Mouse (Mus musculus) limb, embryonic 12.5 days (tissue): ENCODE measurements around the gene Msh5. TPM values are rescaled to one million over a fixed set of nuclear protein-coding genes. Genes with fewer than 3 reads are reported as not detected.
"Not testable (repeated sequence)": the region's sequence is repeated elsewhere in the genome, so short reads cannot be mapped to it uniquely, and the experiment has no call there.

ENCODE experiments used
- ATAC-seq: fragments of 200-750 bp; cut with Nextera tagmentation; 2 replicates; pipeline ENCODE4 v1.8.0; 2017; ENCODE audit warnings: low read depth, moderate TSS enrichment; ENCODE audit not compliant: insufficient number of reproducible peaks, insufficient read depth, low FRiP score, low TSS enrichment
- H3K27ac ChIP-seq: fragments of 300-500 bp; sonication (generic); 2 replicates; pipeline ENCODE4 v1.5.1; 2016; ENCODE audit warnings: mild to moderate bottlenecking, moderate library complexity
- H3K27me3 ChIP-seq: fragments of 300-500 bp; sonication (generic); 2 replicates; pipeline ENCODE4 v1.6.1; 2016; ENCODE audit warnings: mild to moderate bottlenecking, moderate library complexity
- H3K36me3 ChIP-seq: fragments of 300-500 bp; sonication (generic); 2 replicates; pipeline ENCODE4 v1.6.1; 2016; ENCODE audit warnings: mild to moderate bottlenecking, moderate library complexity
- H3K4me1 ChIP-seq: fragments of 300-500 bp; sonication (generic); replicated peaks from 2 replicates; pipeline ENCODE4 v1.6.1; 2016
- H3K4me2 ChIP-seq: fragments of 300-500 bp; sonication (generic); 2 replicates; pipeline ENCODE4 v1.6.1; 2016; ENCODE audit warnings: mild to moderate bottlenecking, moderate library complexity
- H3K4me3 ChIP-seq: fragments of 300-500 bp; sonication (generic); replicated peaks from 2 replicates; pipeline ENCODE4 v1.5.1; 2016; ENCODE audit warnings: mild to moderate bottlenecking
- H3K9ac ChIP-seq: fragments of 300-500 bp; sonication (generic); replicated peaks from 2 replicates; pipeline ENCODE4 v1.6.1; 2016; ENCODE audit warnings: mild to moderate bottlenecking, moderate library complexity
- H3K9me3 ChIP-seq: fragments of 300-500 bp; sonication (generic); 2 replicates; pipeline ENCODE4 v1.6.1; 2016; ENCODE audit warnings: mild to moderate bottlenecking, moderate library complexity
- WGBS: fragments of 180-500 bp; shearing (Covaris S2); methylation state at CpG from one replicate; pipeline ENCODE4 v1.1.7; 2016; 5-methylcytosine and 5-hydroxymethylcytosine counted together
- polyA plus RNA-seq: library from polyadenylated mRNA; unstranded; fragments of >200 nt; fragmentation: Nextera tagmentation; extraction: Ambion mirVana; gene quantifications from 2 replicates; pipeline ENCODE4 v1.2.1, GENCODE M21; 2016

Gene Msh5
- polyA plus RNA-seq, 1 experiment from 2014 or later, result 3.4 TPM

- ATAC-seq, result no peak; the same call in 1 of the 2 replicates
Measured at GRCm38 (mm10) chr17:35045807-35046680, 501 bp downstream of the Msh5 start.

GRCm38 (mm10) chr17:35044904-35045806, 1.4 kb downstream of the Msh5 start:
- peak overlapping the region; percentile 45; the same call in 1 of the 2 replicates for H3K27ac ChIP-seq
- peak overlapping the region; percentile 62 for H3K4me3 ChIP-seq
- no peak for ATAC-seq
- H3K27me3 ChIP-seq, result no peaks in the 10 kb centered on the region
- peak overlapping the region; percentile 84; the same call in 1 of the 2 replicates for H3K9ac ChIP-seq
- 87% methylated on average over 7 of the region's 7 CpGs for WGBS
- H3K9me3 ChIP-seq, result no peaks in the 10 kb centered on the region
- no peaks in the 10 kb centered on the region for H3K36me3 ChIP-seq
- peaks cover 39% of the 10 kb centered on the region for H3K4me1 ChIP-seq
- peak overlapping the region; percentile 94 for H3K4me2 ChIP-seq

More at GRCm38 (mm10) chr17:35045807-35046680, 501 bp downstream of the Msh5 start:
- Histone ChIP-seq H3K36me3 (no peaks in the 10 kb centered on the region), H3K4me3 (peak overlapping the region; percentile 62), H3K4me2 (peak overlapping the region; percentile 94), H3K4me1 (peaks cover 39% of the 10 kb centered on the region), H3K27ac (peak overlapping the region; percentile 89), H3K27me3 (no peaks in the 10 kb centered on the region), H3K9ac (peak overlapping the region; percentile 84), H3K9me3 (no peaks in the 10 kb centered on the region)
- WGBS, result 5% methylated on average over 48 of the region's 48 CpGs

GRCm38 (mm10) chr17:35043794-35044193, 2.8 kb downstream of the Msh5 start:
- Histone ChIP-seq H3K4me1 (peaks cover 26% of the 10 kb centered on the region), H3K4me2 (no peak overlapping the region), H3K9ac (no peak overlapping the region), H3K27me3 (no peaks in the 10 kb centered on the region), H3K27ac (no peak overlapping the region), H3K4me3 (no peak overlapping the region), H3K36me3 (no peaks in the 10 kb centered on the region), H3K9me3 (no peaks in the 10 kb centered on the region)
- 78% methylated on average over 4 of the region's 4 CpGs for WGBS
- ATAC-seq, result no peak

- H3K36me3 ChIP-seq, result no peaks in the 10 kb centered on the region
- H3K9ac ChIP-seq, result no peak overlapping the region
- 85% methylated on average over 11 of the region's 11 CpGs for WGBS
- H3K4me1 ChIP-seq, result no peaks in the 10 kb centered on the region
- H3K4me3 ChIP-seq, result no peak overlapping the region
- no peak for ATAC-seq
- H3K4me2 ChIP-seq, result no peak overlapping the region
- no peaks in the 10 kb centered on the region for H3K9me3 ChIP-seq
- no peak overlapping the region for H3K27ac ChIP-seq
- no peaks in the 10 kb centered on the region for H3K27me3 ChIP-seq
Measured at GRCm38 (mm10) chr17:35039121-35039873, 7.2 kb downstream of the Msh5 start.

- H3K4me1 ChIP-seq, result peaks cover 2% of the 10 kb centered on the region; the same call in 1 of the 2 replicates
- H3K4me3 ChIP-seq, result no peak overlapping the region
- H3K9ac ChIP-seq, result no peak overlapping the region
- H3K4me2 ChIP-seq, result no peak overlapping the region
- no peaks in the 10 kb centered on the region for H3K36me3 ChIP-seq
- H3K27ac ChIP-seq, result no peak overlapping the region
- ATAC-seq, result no peak
- H3K9me3 ChIP-seq, result no peaks in the 10 kb centered on the region
- H3K27me3 ChIP-seq, result no peaks in the 10 kb centered on the region
- 82% methylated on average over 6 of the region's 6 CpGs for WGBS
Measured at GRCm38 (mm10) chr17:35034896-35035295, 11.6 kb downstream of the Msh5 start.

- H3K4me2 ChIP-seq, H3K9ac ChIP-seq, H3K27me3 ChIP-seq, H3K27ac ChIP-seq, H3K4me3 ChIP-seq, H3K4me1 ChIP-seq, H3K9me3 ChIP-seq, ATAC-seq, H3K36me3 ChIP-seq: not testable (repeated sequence)
- 80% methylated on average over 1 of the region's 1 CpGs for WGBS
Measured at GRCm38 (mm10) chr17:35033703-35034102, 12.8 kb downstream of the Msh5 start.

GRCm38 (mm10) chr17:35032323-35032870, 14.1 kb downstream of the Msh5 start:
- no peaks in the 10 kb centered on the region for H3K36me3 ChIP-seq
- WGBS, result 69% methylated on average over 8 of the region's 8 CpGs
- H3K27ac ChIP-seq, result no peak overlapping the region
- H3K4me1 ChIP-seq, result peaks cover 8% of the 10 kb centered on the region
- H3K4me3 ChIP-seq, result no peak overlapping the region
- no peak for ATAC-seq
- H3K27me3 ChIP-seq, result no peaks in the 10 kb centered on the region
- no peak overlapping the region for H3K4me2 ChIP-seq
- no peak overlapping the region for H3K9ac ChIP-seq
- no peaks in the 10 kb centered on the region for H3K9me3 ChIP-seq

- ATAC-seq, result no peak
- Histone ChIP-seq H3K27ac (no peak overlapping the region), H3K27me3 (no peaks in the 10 kb centered on the region), H3K4me2 (no peak overlapping the region), H3K4me3 (no peak overlapping the region), H3K9me3 (no peaks in the 10 kb centered on the region), H3K4me1 (peaks cover 12% of the 10 kb centered on the region), H3K36me3 (no peaks in the 10 kb centered on the region), H3K9ac (no peak overlapping the region)
- WGBS, result 85% methylated on average over 7 of the region's 7 CpGs
Measured at GRCm38 (mm10) chr17:35031880-35032279, 14.7 kb downstream of the Msh5 start.

GRCm38 (mm10) chr17:35031272-35031671, 15.3 kb downstream of the Msh5 start:
- WGBS, result 88% methylated on average over 11 of the region's 11 CpGs

GRCm38 (mm10) chr17:35029691-35030532, 16.6 kb downstream of the Msh5 start:
- H3K4me2 ChIP-seq, result no peak overlapping the region

More at GRCm38 (mm10) chr17:35031272-35031671, 15.3 kb downstream of the Msh5 start:
- Histone ChIP-seq H3K4me1 (peaks cover 13% of the 10 kb centered on the region), H3K36me3 (no peaks in the 10 kb centered on the region), H3K27me3 (no peaks in the 10 kb centered on the region), H3K9ac (0 out of 2 replicates have a peak overlapping the region, but pooled peaks have one; percentile 23), H3K4me3 (no peak overlapping the region), H3K9me3 (no peaks in the 10 kb centered on the region), H3K4me2 (no peak overlapping the region), H3K27ac (no peak overlapping the region)
- ATAC-seq, result no peak

More at GRCm38 (mm10) chr17:35029691-35030532, 16.6 kb downstream of the Msh5 start:
- H3K27me3 ChIP-seq, result no peaks in the 10 kb centered on the region
- ATAC-seq, result no peak
- H3K9me3 ChIP-seq, result no peaks in the 10 kb centered on the region
- 41% methylated on average over 19 of the region's 19 CpGs for WGBS
- peaks cover 17% of the 10 kb centered on the region for H3K4me1 ChIP-seq
- no peak overlapping the region for H3K4me3 ChIP-seq
- H3K36me3 ChIP-seq, result no peaks in the 10 kb centered on the region
- H3K27ac ChIP-seq, result no peak overlapping the region
- no peak overlapping the region for H3K9ac ChIP-seq
